Mouse (Mus musculus) monocyte, adult 59 days (primary cell): Measurements from ENCODE around the gene Rab3a. TPM values are rescaled to one million over a fixed set of nuclear protein-coding genes. Genes with fewer than 3 reads are reported as not detected.

Source experiments
- total RNA-seq, 2 experiments: library from RNA; stranded (reverse); gene quantifications; one replicate each; pipeline ENCODE4 v1.2.4; 2023

Gene Rab3a
- total RNA-seq = 1 to 10 TPM; 5.7 to 6.9 TPM

DNA sequence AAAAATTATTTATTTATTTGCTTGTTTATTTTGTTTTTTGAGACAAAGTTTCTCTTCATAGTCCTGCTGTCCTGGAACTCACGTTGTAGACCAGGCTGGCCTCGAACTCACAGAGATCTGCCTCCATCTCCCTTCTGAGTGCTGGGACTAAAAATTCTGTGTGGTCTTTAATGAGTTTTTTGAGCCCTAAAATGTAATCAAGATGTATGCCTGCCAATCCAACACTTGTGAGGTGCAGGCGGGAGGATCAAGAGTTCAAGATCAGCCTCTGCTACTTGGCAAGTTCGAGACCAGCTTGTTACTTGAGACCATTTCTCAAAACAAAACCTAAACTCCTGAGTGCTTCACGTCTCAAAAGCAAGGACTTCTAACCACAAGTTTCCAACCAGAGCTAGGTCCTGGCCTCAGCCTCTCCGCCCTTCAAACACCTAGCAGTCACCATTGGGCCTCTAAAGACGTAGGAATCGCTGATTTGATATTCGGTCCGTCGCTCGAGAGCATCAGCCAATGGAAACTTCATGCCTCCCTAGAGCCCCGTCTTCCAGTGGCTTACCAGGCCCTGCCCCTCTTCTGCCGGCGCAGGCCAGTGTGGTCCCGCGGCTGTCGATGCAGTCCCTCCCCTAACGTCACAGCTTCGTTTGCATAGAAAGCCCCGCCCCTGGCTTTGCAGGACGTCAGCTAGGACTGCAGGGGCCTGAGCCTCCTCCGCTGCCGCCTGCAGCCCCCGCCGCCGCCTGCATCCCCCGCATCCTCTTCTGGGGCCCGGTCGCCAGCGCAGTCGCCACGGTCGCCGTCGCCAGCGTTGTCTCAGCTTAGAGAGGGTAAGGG, at the start of gene Rab3a:
Rab3a (plus strand) TSS at position 637 of the 828 bp plus-strand sequence.

DNA sequence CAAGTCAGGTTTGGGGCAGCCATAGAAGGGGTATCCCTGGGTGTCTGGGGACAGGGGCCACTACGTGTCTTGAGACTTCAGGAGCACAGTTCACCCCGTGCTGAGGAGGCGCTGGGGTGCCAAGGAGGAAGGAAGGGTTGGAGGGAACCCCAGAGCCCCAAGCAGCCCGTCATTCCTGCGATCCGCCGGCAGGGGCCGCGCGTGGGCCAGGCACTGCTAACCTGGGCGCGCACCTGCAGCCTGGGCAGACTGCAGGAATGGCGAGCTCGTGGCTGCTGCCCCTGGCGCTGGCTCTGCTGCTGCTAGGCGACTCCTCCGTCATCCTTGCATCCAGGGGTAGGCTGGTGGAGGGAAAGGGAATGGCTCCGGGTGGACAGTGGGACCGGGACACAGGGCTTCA, 36.2 kb upstream of the Rab3a start, which contains the start of gene Gm3336:
Gm3336 (plus strand) TSS at position 247 of the 400 bp plus-strand sequence.

DNA sequence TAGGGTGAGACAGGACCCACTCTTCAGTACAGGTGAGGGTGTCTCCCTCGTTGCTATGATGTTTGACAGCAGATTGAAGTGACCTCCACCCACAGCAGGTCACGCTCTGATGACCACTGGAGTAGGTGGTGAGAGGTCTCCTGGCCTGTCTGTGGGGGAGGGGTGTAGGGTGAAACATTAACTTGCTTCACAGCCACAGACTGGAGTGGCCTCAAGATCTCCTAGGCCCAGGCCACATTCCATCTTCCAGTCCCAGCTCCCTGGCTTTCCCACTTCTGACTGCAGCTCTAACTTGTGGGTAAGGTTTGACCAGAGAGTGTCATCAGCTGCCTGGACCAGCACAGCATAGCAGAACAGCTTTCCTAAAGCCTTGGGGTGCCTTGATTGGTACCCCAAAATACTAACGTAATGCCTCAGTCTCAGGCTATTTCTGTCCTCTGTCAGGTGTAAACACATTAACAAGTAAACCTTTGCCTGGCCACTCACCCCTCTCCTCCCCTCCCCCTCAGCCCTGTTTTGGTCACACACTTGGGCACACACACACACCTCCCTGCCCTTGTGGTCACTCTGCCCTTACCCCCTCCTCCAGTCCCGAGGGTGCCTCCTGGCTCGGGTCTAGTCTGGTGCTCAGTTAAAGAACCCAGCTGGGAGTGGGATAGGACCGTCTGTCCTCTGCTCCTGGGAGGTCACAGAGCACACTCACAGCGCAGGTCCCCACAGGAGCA, 30.8 kb upstream of the Rab3a start, which contains the start of gene Pde4c:
Pde4c (plus strand) TSS at position 235 of the 725 bp plus-strand sequence.

DNA sequence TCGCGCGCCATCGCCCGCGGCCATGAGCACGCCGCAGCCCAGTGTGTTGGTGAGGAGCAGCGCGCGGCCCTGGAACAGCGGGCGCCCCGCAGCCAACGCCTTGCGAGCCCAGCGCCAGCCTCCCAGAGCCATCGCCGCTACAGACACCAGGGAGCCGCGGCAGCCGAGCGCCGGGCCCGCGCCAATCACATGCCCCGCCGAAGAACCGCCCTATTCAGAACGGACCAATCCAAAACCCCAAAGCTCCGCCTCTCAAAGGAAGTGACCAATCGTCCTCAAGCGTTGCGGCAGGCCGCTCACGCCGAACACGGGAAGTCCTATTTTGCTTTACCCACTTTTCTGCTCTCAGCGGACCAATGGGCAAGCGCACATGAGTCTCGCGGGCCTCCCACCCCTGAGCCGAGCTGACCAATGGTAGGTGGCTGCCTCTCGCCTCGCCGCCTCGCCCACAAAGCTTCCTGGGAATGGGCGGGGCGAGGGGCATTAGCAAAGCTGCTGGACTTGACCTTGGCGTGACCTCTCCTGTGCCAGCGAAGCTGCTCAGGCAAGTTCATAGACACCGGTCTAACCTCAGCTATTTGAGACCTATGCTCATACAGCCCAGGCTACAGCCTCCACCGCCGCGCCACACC, 6.4 kb downstream of the Rab3a start, which contains the start of gene Mpv17l2:
Mpv17l2 (minus strand) TSS at position 172 of the 632 bp plus-strand sequence.

DNA sequence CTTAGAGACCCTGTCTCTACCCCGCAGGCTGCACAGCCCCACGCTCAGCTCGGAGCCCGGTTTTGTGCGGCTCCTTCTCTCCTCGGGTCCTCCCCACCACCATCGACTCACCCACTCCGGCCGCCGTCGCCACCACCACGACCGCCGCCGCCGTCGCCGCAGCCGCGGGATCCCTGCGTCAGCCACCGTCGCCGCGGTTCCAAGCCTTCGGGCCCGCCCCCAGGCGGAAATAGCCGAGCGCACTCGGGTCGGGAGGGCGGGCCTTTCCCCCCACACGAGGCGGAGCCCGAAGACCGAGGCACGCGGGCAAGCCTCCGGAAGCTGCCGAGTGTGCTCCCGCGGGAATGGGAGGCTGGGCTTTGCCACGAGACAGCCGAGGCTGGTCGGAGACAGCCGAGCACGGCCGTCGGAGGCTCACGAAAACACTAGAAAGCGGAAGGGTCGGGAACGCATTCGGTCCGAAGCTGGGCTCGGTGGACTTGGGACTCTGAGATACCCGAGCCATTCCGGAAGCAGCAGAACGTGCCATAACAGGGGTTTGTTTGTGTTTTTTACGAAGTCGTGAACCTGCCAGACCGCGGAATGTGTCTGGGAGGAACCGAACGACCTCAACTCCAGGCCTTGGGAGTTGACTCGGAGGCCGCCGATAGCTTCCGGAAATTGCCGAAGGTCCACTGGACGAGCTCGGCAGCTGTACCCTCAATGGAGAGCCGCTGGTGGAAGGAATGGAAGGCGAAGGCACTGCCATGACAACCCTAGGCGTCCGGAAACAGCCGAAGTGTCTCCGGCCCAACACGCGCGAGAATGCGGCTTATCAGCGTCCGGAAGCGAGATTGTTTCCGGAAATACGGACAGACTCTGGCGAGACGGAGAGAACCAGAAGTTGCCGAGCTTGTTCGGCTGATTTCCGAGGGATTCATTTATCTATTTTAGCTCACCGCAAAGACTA, 22.3 kb downstream of the Rab3a start, which contains the start of gene Pik3r2:
Pik3r2 (minus strand) TSS at position 218 of the 949 bp plus-strand sequence.

DNA sequence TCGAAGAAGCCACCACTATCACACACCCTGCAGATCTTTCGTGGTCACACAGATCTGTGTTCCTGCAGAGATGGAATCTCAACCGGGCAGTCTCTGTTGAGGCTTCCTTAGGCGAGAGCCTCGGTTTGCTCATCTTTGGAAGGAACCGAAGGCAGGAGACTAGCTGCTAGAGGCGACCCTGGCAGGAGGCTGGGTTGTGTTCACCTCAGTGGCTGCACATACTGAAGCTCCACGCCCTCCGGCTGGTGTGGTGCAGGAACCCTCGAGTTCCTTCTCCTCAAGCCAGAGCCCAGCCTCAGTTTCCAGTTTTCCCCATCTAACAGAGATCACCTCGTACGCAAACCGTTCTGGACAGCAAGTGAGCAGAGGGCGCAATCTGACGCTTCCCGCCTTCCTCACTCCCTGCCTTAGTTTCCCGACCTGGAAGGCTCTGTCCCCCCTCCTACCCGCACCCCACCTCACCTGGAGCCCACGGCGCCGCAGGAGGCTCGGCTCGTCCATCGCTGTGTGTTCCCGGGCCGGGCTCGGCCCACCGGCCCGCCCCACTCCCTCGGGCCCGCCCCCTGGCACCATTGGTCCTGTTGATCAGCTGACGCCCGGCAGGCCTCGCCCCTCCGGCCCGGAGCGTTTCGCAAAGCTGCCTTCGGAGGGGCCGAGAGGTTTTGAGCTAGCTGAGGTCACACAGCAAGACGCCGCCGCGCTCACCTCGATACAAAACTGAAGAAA, 50.2 kb downstream of the Rab3a start, which contains the start of gene Mast3:
Mast3 (minus strand) TSS at position 574 of the 726 bp plus-strand sequence.

DNA sequence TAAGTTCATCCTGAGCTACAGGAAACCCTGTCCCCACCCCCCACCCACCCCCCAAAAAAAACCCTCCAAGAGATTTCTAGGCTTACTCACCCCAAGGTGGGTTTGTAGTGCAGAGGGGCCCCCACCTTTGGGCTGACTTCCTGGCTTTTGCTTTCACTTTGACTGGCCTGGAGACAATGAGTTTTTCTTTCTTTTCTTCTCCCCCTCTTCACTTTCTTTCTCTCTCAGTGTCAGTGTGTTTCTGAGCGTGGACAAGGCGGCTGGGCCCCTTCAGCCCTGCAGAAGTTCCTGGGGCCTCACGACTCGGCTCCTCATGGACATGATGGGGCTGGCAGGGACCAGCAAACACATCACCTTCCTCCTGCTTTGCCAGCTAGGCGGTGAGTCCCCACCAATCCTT, 53.8 kb downstream of the Rab3a start, which contains the start of gene Il12rb1:
Il12rb1 (plus strand) TSS at position 211 of the 400 bp plus-strand sequence.

Other genes starting within 250 kb of the Rab3a start
- gene Rex1bd, start 247.9 kb upstream of the Rab3a start, total RNA-seq = 10 to 100 TPM; 45.5 to 50.2 TPM
- gene Uba52, start 243.9 kb upstream of the Rab3a start, total RNA-seq = 1,000 to 10,000 TPM; 1,782 to 1,797 TPM
- 100 to 1,000 TPM; 180 to 186 TPM for gene Fkbp8, start 227.0 kb upstream of the Rab3a start, total RNA-seq
- gene Kxd1, start 226.7 kb upstream of the Rab3a start, total RNA-seq = 10 to 100 TPM; 72.6 to 79.4 TPM
- gene Ell, start 215.2 kb upstream of the Rab3a start, total RNA-seq = 10 to 100 TPM; 38.3 to 48.7 TPM
- gene Isyna1, start 160.3 kb upstream of the Rab3a start, total RNA-seq = 10 to 100 TPM; 53.8 to 56.4 TPM
- gene Ssbp4, start 145.8 kb upstream of the Rab3a start, total RNA-seq = 100 to 1,000 TPM; 135 to 148 TPM
- 100 to 1,000 TPM; 164 to 177 TPM for gene Lrrc25, start 138.5 kb upstream of the Rab3a start, total RNA-seq
- gene Gdf15, start 122.2 kb upstream of the Rab3a start, total RNA-seq = 10 to 100 TPM; 54.8 to 78.0 TPM
- 1 to 10 TPM; 7.2 to 9.8 TPM for gene Pgpep1, start 94.3 kb upstream of the Rab3a start, total RNA-seq
- 10 to 100 TPM; 46.0 to 54.9 TPM for gene Lsm4, start 81.4 kb upstream of the Rab3a start, total RNA-seq
- gene Jund, start 55.7 kb upstream of the Rab3a start, total RNA-seq = 1,000 to 10,000 TPM; 1,065 to 1,168 TPM
- 10 to 100 TPM; 15.5 to 15.9 TPM for gene Iqcn, start 51.2 kb upstream of the Rab3a start, total RNA-seq
- under 1 TPM in 1 of 2 experiments, not detected in 1; 0.79 TPM for gene Gm3336, start 36.1 kb upstream of the Rab3a start, total RNA-seq
- gene Pde4c, start 31.0 kb upstream of the Rab3a start, total RNA-seq = under 1 TPM in 1 of 2 experiments, not detected in 1; 0.24 TPM
- 10 to 100 TPM; 28.9 to 32.4 TPM for gene Mpv17l2, start 6.3 kb downstream of the Rab3a start, total RNA-seq
- 10 to 100 TPM; 23.1 to 26.5 TPM for gene Pik3r2, start 22.0 kb downstream of the Rab3a start, total RNA-seq
- gene Mast3, start 50.4 kb downstream of the Rab3a start, total RNA-seq = 100 to 1,000 TPM; 128 to 134 TPM
- under 1 TPM; 0.26 to 0.46 TPM for gene Il12rb1, start 53.8 kb downstream of the Rab3a start, total RNA-seq
- 10 to 100 TPM; 57.2 to 67.9 TPM for gene Arrdc2, start 85.0 kb downstream of the Rab3a start, total RNA-seq
- gene Kcnn1, start 108.6 kb downstream of the Rab3a start, total RNA-seq = not detected
- gene Ccdc124, start 119.3 kb downstream of the Rab3a start, total RNA-seq = 10 to 100 TPM; 46.6 to 48.7 TPM
- under 1 TPM; 0.21 to 0.33 TPM for gene Slc5a5, start 138.1 kb downstream of the Rab3a start, total RNA-seq
- 1,000 to 10,000 TPM; 2,573 to 2,784 TPM for gene Rpl18a, start 142.7 kb downstream of the Rab3a start, total RNA-seq
- gene Map1s, start 151.3 kb downstream of the Rab3a start, total RNA-seq = 10 to 100 TPM; 52.8 to 55.4 TPM